Mouse (Mus musculus) olfactory bulb, adult 2 months (tissue): ENCODE measurements around the gene Aacs. TPM values are rescaled to one million over a fixed set of nuclear protein-coding genes. Genes with fewer than 3 reads are reported as not detected.

ENCODE experiments used
- H3K27ac ChIP-seq: fragments of 200-500 bp; 2 replicates; pipeline ENCODE4 v1.5.1; 2012; ENCODE audit warnings: low read depth, low read length; ENCODE audit not compliant: insufficient read depth
- H3K4me1 ChIP-seq: fragments of 200-500 bp; 2 replicates; pipeline ENCODE4 v1.6.1; 2012; ENCODE audit warnings: low read length; ENCODE audit not compliant: control insufficient read depth, insufficient read depth
- H3K4me3 ChIP-seq: fragments of 200-500 bp; 2 replicates; pipeline ENCODE4 v1.5.1; 2012; ENCODE audit warnings: mild to moderate bottlenecking, low read depth, low read length, moderate library complexity; ENCODE audit not compliant: insufficient read depth
- CTCF ChIP-seq: fragments of 200-500 bp; IDR thresholded peaks from 2 replicates; pipeline ENCODE4 v1.5.1; 2012; ENCODE audit warnings: low read depth, mild to moderate bottlenecking, low read length, moderate library complexity; ENCODE audit not compliant: insufficient read depth
- POLR2A ChIP-seq: fragments of 200-500 bp; IDR thresholded peaks from 2 replicates; pipeline ENCODE4 v1.6.1; 2012; ENCODE audit warnings: mild to moderate bottlenecking, low read depth, low read length, moderate library complexity; ENCODE audit not compliant: insufficient read depth
- WGBS: fragments of 180-500 bp; shearing (Covaris S2); methylation state at CpG from one replicate; pipeline ENCODE4 v1.1.7; 2018; 5-methylcytosine and 5-hydroxymethylcytosine counted together
- polyA plus RNA-seq: library from polyadenylated mRNA; stranded (reverse); fragments of >200 nt; gene quantifications from 2 replicates; pipeline ENCODE4 v1.2.4, GENCODE M21; 2012; ENCODE audit warnings: low replicate concordance; ENCODE audit not compliant: missing spikeins, insufficient read depth, insufficient read length

The Aacs gene
- polyA plus RNA-seq, 1 experiment: not detected

GRCm38 (mm10) chr5:125534168-125534610 is 58.6 kb downstream of the Aacs start:
- Histone ChIP-seq H3K4me1 (peaks cover 34% of the 10 kb centered on the region), H3K27ac (peak overlapping the region; percentile 42), H3K4me3 (peak overlapping the region; percentile 60)
- TF ChIP-seq POLR2A (no peak), CTCF (no peak)
- WGBS: 4% methylated on average over 7 of the region's 7 CpGs

GRCm38 (mm10) chr5:125534611-125535324 is 59.2 kb downstream of the Aacs start:
- Histone ChIP-seq H3K27ac (peak overlapping the region; percentile 59), H3K4me3 (peak overlapping the region; percentile 60), H3K4me1 (peaks cover 34% of the 10 kb centered on the region)
- no peak for TF ChIP-seq POLR2A
- WGBS: 1% methylated on average over 26 of the region's 26 CpGs

- peaks cover 12% of the 10 kb centered on the region; the same call in 1 of the 2 replicates for H3K4me1 ChIP-seq
- WGBS: 100% methylated on average over 2 of the region's 2 CpGs
- TF ChIP-seq POLR2A (no peak), CTCF (no peak)
- H3K4me3 ChIP-seq: no peak overlapping the region
- no peak overlapping the region for H3K27ac ChIP-seq
Observed at GRCm38 (mm10) chr5:125545090-125545489, 69.5 kb downstream of the Aacs start.

- TF ChIP-seq CTCF: no peak
- Histone ChIP-seq H3K4me3 (no peak overlapping the region), H3K27ac (0 out of 2 replicates have a peak overlapping the region, but pooled peaks have one; percentile 40), H3K4me1 (peaks cover 12% of the 10 kb centered on the region; the same call in 1 of the 2 replicates)
- WGBS: 54% methylated on average over 13 of the region's 13 CpGs
Observed at GRCm38 (mm10) chr5:125546293-125546692, 70.7 kb downstream of the Aacs start.

GRCm38 (mm10) chr5:125549750-125550489 is 74.3 kb downstream of the Aacs start:
- H3K4me3 ChIP-seq: no peak overlapping the region
- H3K27ac ChIP-seq: no peak overlapping the region
- TF ChIP-seq CTCF (no peak), POLR2A (no peak)
- H3K4me1 ChIP-seq: peaks cover 12% of the 10 kb centered on the region; the same call in 1 of the 2 replicates
- 37% methylated on average over 11 of the region's 11 CpGs for WGBS

DNA sequence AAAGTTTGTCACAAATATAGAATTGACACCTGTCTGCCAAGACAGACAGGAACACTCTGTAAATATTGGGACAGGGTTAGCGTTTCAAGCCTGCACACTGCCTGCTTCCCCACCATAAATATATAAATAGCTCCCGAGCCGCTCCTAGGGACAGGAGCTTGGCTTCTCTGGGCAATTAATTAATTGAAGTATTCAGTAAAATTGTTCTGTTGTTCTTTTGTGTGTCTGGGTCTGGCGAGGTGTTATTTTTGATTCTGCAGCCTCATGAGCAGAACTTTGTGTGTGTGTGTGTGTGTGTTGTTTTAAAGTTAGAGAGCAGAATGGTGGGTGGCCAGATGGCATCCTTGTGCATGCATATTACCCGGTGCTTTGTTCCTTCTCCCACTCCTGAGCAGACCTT is 80.1 kb downstream of the Aacs start:
- Histone ChIP-seq H3K4me3 (no peak overlapping the region), H3K4me1 (no peaks in the 10 kb centered on the region), H3K27ac (no peak overlapping the region)
- 45% methylated on average over 5 of the region's 5 CpGs for WGBS
- TF ChIP-seq CTCF (no peak), POLR2A (no peak)

GRCm38 (mm10) chr5:125563492-125563891 is 87.9 kb downstream of the Aacs start:
- no peak overlapping the region for H3K4me3 ChIP-seq
- WGBS: 85% methylated on average over 6 of the region's 6 CpGs
- no peak overlapping the region for H3K27ac ChIP-seq
- TF ChIP-seq POLR2A (no peak), CTCF (no peak)
- no peaks in the 10 kb centered on the region for H3K4me1 ChIP-seq

DNA sequence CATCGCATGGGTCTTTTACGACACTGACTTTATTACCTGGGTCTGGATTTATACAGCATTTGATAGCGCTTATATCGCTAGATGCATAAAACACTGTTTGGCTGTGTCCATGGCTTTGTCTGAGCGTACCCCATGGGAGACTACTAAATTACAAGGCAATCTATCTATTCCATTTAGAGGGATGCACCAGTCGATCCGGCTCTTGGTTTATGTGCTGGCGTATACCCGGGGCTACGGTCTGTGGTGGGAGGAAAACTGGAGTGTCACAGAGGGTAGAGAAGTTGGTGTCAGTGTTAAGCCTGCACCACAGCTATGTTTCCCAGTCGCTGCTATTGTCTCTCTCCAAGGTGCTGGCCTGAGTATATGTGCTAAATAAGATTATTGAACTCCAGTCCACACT is 90.1 kb downstream of the Aacs start:
- WGBS: 77% methylated on average over 11 of the region's 11 CpGs
- H3K4me1 ChIP-seq: no peaks in the 10 kb centered on the region
- TF ChIP-seq CTCF (no peak), POLR2A (no peak)

More for the DNA sequence above, 90.1 kb downstream of the Aacs start:
- Histone ChIP-seq H3K27ac (no peak overlapping the region), H3K4me3 (no peak overlapping the region)

Other genes starting within 250 kb of the Aacs start
- gene Scarb1, start 134.7 kb upstream of the Aacs start, polyA plus RNA-seq: not detected in 2 replicates
- gene Gm10382, start 86.5 kb upstream of the Aacs start, polyA plus RNA-seq: not detected in 2 replicates
- gene Ubc, start 85.6 kb upstream of the Aacs start, polyA plus RNA-seq: 238 and 763 TPM in 2 replicates
- gene Dhx37, start 41.7 kb upstream of the Aacs start, polyA plus RNA-seq: not detected in 2 replicates
- gene Bri3bp, start 34.2 kb upstream of the Aacs start, polyA plus RNA-seq: 46.8 TPM in 1 of 2 replicates, not detected in the other
- not detected in 2 replicates for gene Tmem132b, start 56.0 kb downstream of the Aacs start, polyA plus RNA-seq